Mouse (Mus musculus) ES-Bruce4 (cell line): ENCODE results near the gene Frem2. TPM values are rescaled to one million over a fixed set of nuclear protein-coding genes. Genes with fewer than 3 reads are reported as not detected.

Experiments
- H3K27ac ChIP-seq: 2 replicates; pipeline ENCODE4 v1.5.1; 2012; ENCODE audit warnings: low read length, inconsistent platforms; ENCODE audit not compliant: insufficient read depth
- H3K27me3 ChIP-seq: 2 replicates; pipeline ENCODE4 v1.6.1; 2012; ENCODE audit warnings: mild to moderate bottlenecking, low read length, inconsistent platforms; ENCODE audit not compliant: control insufficient read depth, poor library complexity, insufficient read depth, severe bottlenecking
- H3K36me3 ChIP-seq: 2 replicates; pipeline ENCODE4 v1.6.1; 2012; ENCODE audit warnings: inconsistent platforms, mild to moderate bottlenecking, low read length, moderate library complexity; ENCODE audit not compliant: control insufficient read depth, poor library complexity, insufficient read depth, severe bottlenecking
- H3K4me1 ChIP-seq: one replicate; pipeline ENCODE4 v1.8.1; 2011; ENCODE audit warnings: low read length; ENCODE audit not compliant: control insufficient read depth, insufficient read depth
- H3K4me3 ChIP-seq: 2 replicates; pipeline ENCODE4 v1.5.1; 2011; ENCODE audit warnings: low read depth, mild to moderate bottlenecking, low read length
- H3K9ac ChIP-seq: 2 replicates; pipeline ENCODE4 v1.6.1; 2012; ENCODE audit warnings: low read depth, mild to moderate bottlenecking, inconsistent platforms; ENCODE audit not compliant: poor library complexity, severe bottlenecking
- H3K9me3 ChIP-seq: replicated peaks from 2 replicates; pipeline ENCODE4 v1.6.1; 2012; ENCODE audit warnings: mild to moderate bottlenecking, low read length, inconsistent platforms; ENCODE audit not compliant: control insufficient read depth, poor library complexity, insufficient read depth, severe bottlenecking
- CTCF ChIP-seq: IDR thresholded peaks from one replicate; pipeline ENCODE4 v1.8.1; 2011; ENCODE audit warnings: low read depth, low read length
- EP300 ChIP-seq: IDR thresholded peaks from 2 replicates; pipeline ENCODE4 v1.6.1; 2011; ENCODE audit warnings: low read depth, low read length; ENCODE audit not compliant: insufficient read depth
- POLR2A ChIP-seq: IDR thresholded peaks from one replicate; pipeline ENCODE4 v1.8.1; 2011; ENCODE audit warnings: low read length; ENCODE audit not compliant: insufficient read depth
- polyA plus RNA-seq: library from polyadenylated mRNA; stranded (reverse); fragments of >200 nt; gene quantifications from 2 replicates; pipeline ENCODE4 v1.2.4, GENCODE M21; 2011; ENCODE audit warnings: low read depth; ENCODE audit not compliant: missing spikeins, insufficient read depth, insufficient read length

The Frem2 gene
- 29.2 and 30.3 TPM in 2 replicates for polyA plus RNA-seq

GRCm38 (mm10) chr3:53656878-53657561, at the start of gene Frem2:
Gene Frem2, minus strand, starts transcription at chr3:53657355.
- Histone ChIP-seq H3K4me1 (peaks cover 1% of the 10 kb centered on the region), H3K9me3 (0 out of 2 replicates have a peak, but pooled peaks cover 3% of the 10 kb centered on the region), H3K27me3 (no peaks in the 10 kb centered on the region; the same call in 1 of the 2 replicates), H3K4me3 (peak within 1 kb of the TSS; percentile 77), H3K36me3 (no peaks in the 10 kb centered on the region), H3K27ac (no peak within 1 kb of the TSS), H3K9ac (peak within 1 kb of the TSS; percentile 26)
- TF ChIP-seq POLR2A (no peak), CTCF (no peak), EP300 (no peak)

DNA sequence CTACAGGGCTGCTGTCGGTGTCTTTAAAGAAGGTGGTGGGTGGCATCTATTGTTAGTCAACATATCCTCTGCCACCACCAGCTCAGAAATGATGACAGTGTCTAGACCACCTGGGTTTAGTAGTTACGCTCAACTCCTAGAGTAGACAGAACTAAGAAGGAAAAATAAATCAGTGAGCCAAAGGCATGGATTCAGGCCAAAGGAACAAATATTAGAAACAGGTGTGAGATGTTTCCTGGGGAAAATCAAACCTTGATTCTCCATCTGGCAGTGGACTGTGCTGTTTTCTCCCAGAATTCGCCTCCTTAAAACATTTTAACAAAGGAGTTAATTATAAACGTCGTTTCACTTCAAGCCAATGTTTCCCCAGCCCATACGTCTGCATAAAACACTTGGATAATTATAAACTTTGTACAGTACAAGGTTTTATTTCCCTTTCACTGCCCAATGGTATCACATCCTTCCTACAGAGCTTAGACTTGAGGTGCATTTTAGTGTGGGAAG, 48.9 kb upstream of the Frem2 start:
- no peak overlapping the region for H3K4me3 ChIP-seq
- no peak overlapping the region for H3K27ac ChIP-seq
- no peaks in the 10 kb centered on the region for H3K27me3 ChIP-seq
- no peaks in the 10 kb centered on the region for H3K4me1 ChIP-seq
- H3K9ac ChIP-seq, result no peak overlapping the region
- TF ChIP-seq EP300, result no peak
- H3K9me3 ChIP-seq, result no peaks in the 10 kb centered on the region
- H3K36me3 ChIP-seq, result no peaks in the 10 kb centered on the region

GRCm38 (mm10) chr3:53703126-53703505, 46.0 kb upstream of the Frem2 start:
- H3K36me3 ChIP-seq, result no peaks in the 10 kb centered on the region
- H3K9me3 ChIP-seq, result no peaks in the 10 kb centered on the region
- H3K9ac ChIP-seq, result no peak overlapping the region
- no peak overlapping the region for H3K4me3 ChIP-seq
- no peak for TF ChIP-seq CTCF
- TF ChIP-seq EP300, result no peak
- TF ChIP-seq POLR2A, result no peak
- no peaks in the 10 kb centered on the region for H3K27me3 ChIP-seq
- no peaks in the 10 kb centered on the region for H3K4me1 ChIP-seq
- no peak overlapping the region for H3K27ac ChIP-seq

- Histone ChIP-seq H3K36me3 (no peaks in the 10 kb centered on the region), H3K4me1 (no peaks in the 10 kb centered on the region), H3K27me3 (no peaks in the 10 kb centered on the region), H3K9ac (no peak overlapping the region), H3K9me3 (no peaks in the 10 kb centered on the region), H3K27ac (no peak overlapping the region), H3K4me3 (no peak overlapping the region)
- no peak for TF ChIP-seq EP300
- no peak for TF ChIP-seq POLR2A
- no peak for TF ChIP-seq CTCF
Observed at GRCm38 (mm10) chr3:53702421-53703125, 45.4 kb upstream of the Frem2 start.

DNA sequence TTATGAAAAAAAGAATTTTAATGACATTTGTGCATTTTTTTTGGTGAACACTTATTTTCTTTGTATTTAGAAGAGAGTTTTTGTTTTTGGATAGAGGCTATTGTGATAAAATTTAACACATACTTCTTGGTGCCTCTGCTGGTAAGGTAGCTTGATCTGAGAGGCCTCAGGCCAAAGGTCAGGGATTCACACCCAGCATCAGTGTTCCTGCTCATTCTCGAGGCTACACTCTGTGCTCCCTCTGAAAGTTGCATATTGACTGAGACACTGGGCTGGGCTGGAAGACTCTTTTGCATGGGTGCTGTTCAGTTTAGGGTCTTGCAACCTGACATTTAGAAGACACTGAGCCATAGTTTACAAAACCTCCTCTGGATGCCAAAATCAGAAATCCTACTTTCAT, 44.8 kb upstream of the Frem2 start:
- Histone ChIP-seq H3K4me3 (no peak overlapping the region), H3K9ac (no peak overlapping the region), H3K36me3 (no peaks in the 10 kb centered on the region), H3K27ac (no peak overlapping the region), H3K4me1 (no peaks in the 10 kb centered on the region), H3K27me3 (no peaks in the 10 kb centered on the region), H3K9me3 (no peaks in the 10 kb centered on the region)
- TF ChIP-seq EP300 (no peak), POLR2A (no peak), CTCF (no peak)

- Histone ChIP-seq H3K4me3 (no peak overlapping the region), H3K9me3 (no peaks in the 10 kb centered on the region), H3K27me3 (no peaks in the 10 kb centered on the region; the same call in 1 of the 2 replicates), H3K36me3 (no peaks in the 10 kb centered on the region), H3K27ac (no peak overlapping the region), H3K4me1 (no peaks in the 10 kb centered on the region), H3K9ac (no peak overlapping the region)
- no peak for TF ChIP-seq POLR2A
- no peak for TF ChIP-seq CTCF
- TF ChIP-seq EP300, result no peak
Observed at GRCm38 (mm10) chr3:53687776-53688175, 30.6 kb upstream of the Frem2 start.
